Mouse (Mus musculus) myocyte (in vitro differentiated cells): ENCODE measurements around the gene Acot6.
A peak's percentile ranks its signal among the peaks of the same experiment; 100 is the strongest.

Experiments
- E2F4 ChIP-seq: IDR thresholded peaks from one replicate; pipeline ENCODE4 v1.6.1; 2011; ENCODE audit warnings: mild to moderate bottlenecking, control low read depth, moderate library complexity; ENCODE audit not compliant: insufficient read depth
- MAX ChIP-seq: IDR thresholded peaks from one replicate; pipeline ENCODE4 v1.6.1; 2011; ENCODE audit warnings: low read depth, mild to moderate bottlenecking, control low read depth
- MYOG ChIP-seq, 3 experiments: IDR thresholded peaks; one replicate each; pipeline ENCODE4 v1.6.1; 2011; ENCODE audit warnings: control low read depth in 2 of 3, low read depth in 2 of 3, mild to moderate bottlenecking in 2 of 3; ENCODE audit not compliant: insufficient read length in 2 of 3, control insufficient read depth in 1 of 3, insufficient read depth in 1 of 3
- POLR2A ChIP-seq: IDR thresholded peaks from one replicate; pipeline ENCODE4 v1.6.1; 2011; ENCODE audit warnings: low read depth, mild to moderate bottlenecking, control low read depth, moderate library complexity; ENCODE audit not compliant: insufficient read length
- REST ChIP-seq: IDR thresholded peaks from one replicate; pipeline ENCODE4 v1.6.1; 2011; ENCODE audit warnings: mild to moderate bottlenecking, control low read depth, moderate library complexity; ENCODE audit not compliant: insufficient read depth, insufficient read length
- TCF12 ChIP-seq: IDR thresholded peaks from one replicate; pipeline ENCODE4 v1.6.1; 2011; ENCODE audit warnings: mild to moderate bottlenecking, control low read depth; ENCODE audit not compliant: poor library complexity, insufficient read depth, severe bottlenecking
- TCF3 ChIP-seq: IDR thresholded peaks from one replicate; pipeline ENCODE4 v1.6.1; 2011; ENCODE audit warnings: low read depth, control low read depth; ENCODE audit not compliant: insufficient read length
- USF1 ChIP-seq: IDR thresholded peaks from one replicate; pipeline ENCODE4 v1.6.1; 2011; ENCODE audit warnings: low read depth, mild to moderate bottlenecking, control low read depth, moderate library complexity

DNA sequence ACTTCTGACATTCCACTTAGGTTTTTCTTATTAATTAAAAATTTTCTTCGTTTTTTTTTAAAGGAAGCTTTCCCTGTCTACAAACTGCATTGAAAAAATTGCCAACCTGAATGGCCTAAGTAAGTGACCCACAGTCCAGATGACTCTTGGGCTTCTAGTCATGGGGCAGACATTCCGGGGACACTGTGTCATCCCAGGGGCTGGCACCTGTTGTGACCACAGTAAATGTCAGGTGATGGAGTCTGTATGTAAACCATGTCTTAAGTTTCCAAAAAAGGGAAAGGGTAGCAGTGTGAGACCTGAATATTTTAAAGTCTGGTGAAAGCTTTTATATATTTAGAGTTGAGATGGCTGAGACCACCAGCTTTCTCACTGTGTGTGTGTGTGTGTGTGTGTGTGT, 26.4 kb downstream of the Acot6 start:
- TF ChIP-seq POLR2A (no peak), E2F4 (no peak), MYOG (IDR thresholded peaks at IDR 0.05; ENCODE audit: control insufficient read depth in 1 of 3, insufficient read depth in 1 of 3, insufficient read length in 2 of 3, low read depth in 2 of 3) (peak; percentile 46 to 87 (median 78)), USF1 (peak; percentile 33), TCF12 (peak; percentile 66), MAX (no peak), TCF3 (no peak), REST (no peak)
